In genomic region chr11:12465229-12465628, GRCm38 (mm10) we compare ENCODE assay signal across 7 mouse cellular contexts. TPM values are rescaled to one million over a fixed set of nuclear protein-coding genes. Genes with fewer than 3 reads are reported as not detected.
DNase-seq lines count a peak whose midpoint lies in the region; ATAC-seq and TF ChIP-seq lines count a peak whose summit lies in the region.

No protein-coding gene starts in this region.

- H3K9ac ChIP-seq in hindbrain, embryonic 16.5 days (ENCODE audit: low read depth, low read length): peak overlapping the region; percentile 84; the same call in 1 of the 2 replicates
- H3K9ac ChIP-seq in liver, postnatal 0 days (replicated peaks): peak overlapping the region; percentile 58

- peak overlapping the region; percentile 80 for H3K4me3 ChIP-seq in hindbrain, embryonic 16.5 days (ENCODE audit: low read length)
- H3K4me3 ChIP-seq in liver, postnatal 0 days (ENCODE audit: low read depth, low read length): peak overlapping the region; percentile 52

- H3K4me1 ChIP-seq in hindbrain, embryonic 16.5 days (ENCODE audit: control insufficient read depth, insufficient read depth, low read depth, low read length): no peaks in the 10 kb centered on the region; the same call in 1 of the 2 replicates
- H3K4me1 ChIP-seq in liver, postnatal 0 days (ENCODE audit: insufficient read depth): peaks cover 8% of the 10 kb centered on the region; the same call in 1 of the 2 replicates

- H3K36me3 ChIP-seq in hindbrain, embryonic 16.5 days (ENCODE audit: control insufficient read depth, insufficient read depth, low read length): no peaks in the 10 kb centered on the region
- H3K36me3 ChIP-seq in liver, postnatal 0 days (replicated peaks; ENCODE audit: insufficient read depth, low read length): no peaks in the 10 kb centered on the region

- peak overlapping the region; percentile 71 for H3K4me2 ChIP-seq in hindbrain, embryonic 16.5 days (ENCODE audit: low read length)
- peak overlapping the region; percentile 77 for H3K4me2 ChIP-seq in liver, postnatal 0 days (ENCODE audit: low read depth, low read length)

- no peak overlapping the region for H3K27ac ChIP-seq in hindbrain, embryonic 16.5 days (ENCODE audit: low read depth, low read length)
- H3K27ac ChIP-seq in liver, postnatal 0 days (ENCODE audit: low read depth): no peak overlapping the region

- no peak for TF ChIP-seq CTCF in liver, postnatal 0 days (IDR thresholded peaks at IDR 0.05; ENCODE audit: low read depth)

- no peak for TF ChIP-seq EP300 in liver, postnatal 0 days (IDR thresholded peaks at IDR 0.05; ENCODE audit: low read depth)

- ATAC-seq in hindbrain, embryonic 16.5 days: peak; percentile 21
- ATAC-seq in liver, postnatal 0 days: no peak

- no peaks in the 10 kb centered on the region for H3K9me3 ChIP-seq in hindbrain, embryonic 16.5 days (ENCODE audit: control insufficient read depth, low read length)
- H3K9me3 ChIP-seq in liver, postnatal 0 days (ENCODE audit: low read length): no peaks in the 10 kb centered on the region

- DNase-seq in ES-CJ7 (ENCODE audit: low read depth, low spot score): peak; percentile 61
- DNase-seq in R1 (ENCODE audit: low read depth, low spot score): peak; percentile 65
- no peak for DNase-seq in liver, postnatal 0 days
- DNase-seq in cerebellum, adult 18-20 months: no peak
- no peak for DNase-seq in frontal cortex, postnatal 36 days (ENCODE audit: low spot score in 2 of 2)
- DNase-seq in layer of hippocampus, postnatal 10 days (ENCODE audit: low spot score in 2 of 2): no peak

- H3K27me3 ChIP-seq in hindbrain, embryonic 16.5 days (replicated peaks; ENCODE audit: control insufficient read depth, insufficient read depth, low read length): no peaks in the 10 kb centered on the region
- peaks cover 9% of the 10 kb centered on the region for H3K27me3 ChIP-seq in liver, postnatal 0 days (ENCODE audit: insufficient read depth, low read length)

- WGBS in hindbrain, embryonic 16.5 days: 61% methylated on average over 1 of the region's 1 CpGs
- 39% methylated on average over 1 of the region's 1 CpGs for WGBS in liver, postnatal 0 days (ENCODE audit: insufficient replicate concordance)

RNA-seq across cellular contexts. Expression of gene Cobl, which starts 0.5 kb away (rescaled TPM):
- 14.9 and 15.4 TPM in 2 replicates for polyA plus RNA-seq in hindbrain, embryonic 16.5 days (2015; fragmentation: Nextera tagmentation; extraction: Ambion mirVana)
- 0.93 and 1.5 TPM in 2 replicates for polyA plus RNA-seq in liver, postnatal 0 days (2015; fragmentation: Nextera tagmentation; extraction: Ambion mirVana)
- 10 to 100 TPM; 15.9 to 17.4 TPM for total RNA-seq in layer of hippocampus, postnatal 10 days (2021)

Comparison
In these comparisons a context has a peak if more than half of its experiments do, and no peak if none do; other contexts are left out.
1. DNase-seq: peak in ES-CJ7 (single experiment) and R1 (single experiment); none in liver, postnatal 0 days (single experiment), cerebellum, adult 18-20 months (0 of 2), frontal cortex, postnatal 36 days (0 of 2) and layer of hippocampus, postnatal 10 days (0 of 2).